Mouse (Mus musculus) ZHBTc4 (cell line): Measurements from ENCODE around the gene Gm9508.
"Not testable (repeated sequence)": the region's sequence is repeated elsewhere in the genome, so short reads cannot be mapped to it uniquely, and the experiment has no call there.

Experiments
- DNase-seq: peaks from one replicate; pipeline ENCODE4 v3.0.0-alpha.2; 2011; ENCODE audit warnings: low read depth, low spot score

Gm9508 gene

GRCm38 (mm10) chr10:77697133-77697532 is at the start of gene Gm9508:
Gene Gm9508, minus strand, starts transcription at chr10:77697233.
- peak; percentile 37 for DNase-seq

DNA sequence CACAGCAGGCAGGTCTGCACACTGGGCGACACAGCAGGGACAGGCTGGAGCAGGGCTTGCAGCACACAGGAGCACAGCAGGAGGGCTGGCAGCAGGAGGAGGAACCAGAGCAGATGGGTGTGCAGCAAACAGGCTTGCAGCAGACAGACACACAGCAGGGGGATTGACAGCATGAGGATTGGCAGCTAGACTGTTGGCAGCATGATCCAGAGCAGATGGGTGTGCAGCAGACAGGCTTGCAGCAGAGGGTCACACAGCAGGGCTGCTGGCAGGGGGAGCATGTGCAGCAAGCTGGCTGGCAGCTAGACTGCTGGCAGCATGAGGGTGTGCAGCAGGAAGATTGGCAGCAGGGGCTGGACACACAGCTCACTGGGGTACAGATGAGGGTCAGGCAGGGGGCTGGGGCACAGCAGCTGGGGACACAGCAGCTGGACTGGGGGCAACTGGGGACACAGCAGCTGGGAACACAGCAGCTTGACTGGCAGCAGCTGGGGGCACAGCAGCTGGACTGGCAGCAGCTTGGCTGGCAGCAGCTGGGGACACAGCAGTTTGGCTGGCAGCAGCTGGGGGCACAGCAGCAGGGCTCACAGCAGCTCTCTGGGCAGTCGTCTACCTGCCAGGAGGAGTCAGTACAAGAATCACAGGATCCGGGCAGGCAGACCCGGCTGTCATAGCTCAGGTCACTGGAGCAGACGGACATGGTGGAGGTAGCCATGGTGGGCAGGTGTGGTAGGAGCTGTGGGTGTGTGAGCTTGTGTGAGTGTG is 45.1 kb upstream of the Gm9508 start, which contains the start of gene Gm18596:
Gene Gm18596 (minus strand): TSS at position 715 of the 765 bp plus-strand sequence.
- not testable (repeated sequence) for DNase-seq

DNA sequence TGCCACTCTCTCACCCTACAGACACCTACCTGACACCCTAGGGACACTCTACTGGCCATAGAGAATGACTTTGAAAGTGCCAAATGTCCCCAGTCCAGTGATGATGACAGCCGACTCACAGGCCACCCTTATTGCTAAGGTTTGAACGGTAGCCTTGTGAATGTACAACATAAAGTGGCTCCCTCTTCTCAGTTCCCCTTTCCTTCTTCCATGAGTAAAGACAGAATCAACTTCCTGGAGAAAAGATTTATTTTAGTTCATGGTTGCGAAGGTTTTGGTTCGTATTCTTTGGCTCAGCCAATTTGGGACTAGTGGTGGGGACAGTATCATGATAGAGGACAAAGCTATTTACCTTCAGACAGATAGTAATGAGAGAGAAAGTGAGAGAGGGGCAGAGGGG is 41.9 kb upstream of the Gm9508 start:
- DNase-seq: no peak

- peak; percentile 65 for DNase-seq
Observed at GRCm38 (mm10) chr10:77735928-77736327, 38.9 kb upstream of the Gm9508 start.

- DNase-seq: peak; percentile 69
Observed at GRCm38 (mm10) chr10:77729241-77729640, 32.2 kb upstream of the Gm9508 start.

DNA sequence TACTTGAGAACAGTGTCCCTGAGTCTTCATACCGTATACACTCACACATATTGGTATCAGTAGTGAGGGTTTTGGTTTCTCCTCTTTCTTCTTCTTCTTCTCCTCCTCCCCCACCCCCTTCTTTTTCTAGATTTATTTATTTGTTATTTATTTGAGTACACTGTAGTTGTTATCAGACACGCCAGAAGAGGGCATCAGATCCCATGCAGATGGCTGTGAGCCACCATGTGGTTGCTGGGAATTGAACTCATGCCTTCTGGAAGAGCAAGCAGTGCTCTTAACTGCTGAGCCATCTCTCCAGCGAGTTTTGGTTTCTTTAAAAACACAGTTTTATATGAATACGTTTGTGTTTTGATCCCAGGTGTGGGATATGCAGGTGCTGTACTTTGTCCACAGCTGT is 31.2 kb upstream of the Gm9508 start:
- DNase-seq: peak; percentile 15

- DNase-seq: no peak
Observed at GRCm38 (mm10) chr10:77726186-77726585, 29.2 kb upstream of the Gm9508 start, which contains the start of gene Gm10100. Gene Gm10100, plus strand, starts transcription at chr10:77726486.

DNA sequence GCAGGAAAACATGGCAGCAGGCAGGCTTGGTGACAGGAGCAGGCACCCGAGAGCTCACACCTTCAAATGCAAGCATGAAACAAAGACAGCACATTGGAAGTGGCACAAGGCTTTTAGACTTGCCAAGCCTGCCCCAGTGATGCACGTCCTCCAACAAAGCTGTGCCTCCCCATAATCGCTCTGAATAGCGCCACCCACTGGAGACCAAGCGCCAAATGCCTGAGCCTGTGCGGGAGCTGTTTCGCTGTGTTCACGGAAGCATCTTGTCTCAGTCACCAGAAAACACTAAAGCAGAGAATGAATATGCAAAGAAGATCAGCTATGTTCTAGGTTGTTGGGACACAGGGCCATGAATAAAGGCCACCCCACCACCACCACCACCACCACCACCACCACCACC is 27.8 kb upstream of the Gm9508 start:
- DNase-seq: peak; percentile 66

DNA sequence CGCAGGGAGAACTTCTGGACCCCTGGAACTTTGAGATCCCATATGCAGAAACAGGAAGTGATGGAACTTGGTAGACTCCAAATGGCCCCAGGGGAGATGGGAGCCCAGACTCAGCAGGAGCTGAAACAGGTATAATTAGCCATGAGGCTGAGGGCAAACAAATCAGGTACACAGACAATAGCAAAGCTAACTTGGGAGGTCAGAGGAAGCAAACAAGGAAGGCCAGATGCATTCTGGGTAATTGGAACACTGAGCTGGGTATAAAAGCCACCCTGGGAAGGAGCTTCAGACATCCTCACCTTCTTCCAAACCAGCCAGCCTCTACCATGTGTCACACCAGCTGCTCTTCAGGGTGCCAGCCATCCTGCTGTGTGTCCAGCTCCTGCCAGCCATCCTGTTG is 23.3 kb upstream of the Gm9508 start, which contains the start of gene Krtap12-1:
Gene Krtap12-1 (plus strand): TSS at position 301 of the 400 bp plus-strand sequence.
- DNase-seq: not testable (repeated sequence)

- no peak for DNase-seq
Observed at GRCm38 (mm10) chr10:77715507-77715906, 18.5 kb upstream of the Gm9508 start, which contains the start of gene Gm10142. Gene Gm10142, plus strand, starts transcription at chr10:77715807.

- no peak for DNase-seq
Observed at GRCm38 (mm10) chr10:77713734-77714133, 16.7 kb upstream of the Gm9508 start.

- not testable (repeated sequence) for DNase-seq
Observed at GRCm38 (mm10) chr10:77711157-77711556, 14.1 kb upstream of the Gm9508 start, which contains the start of gene Gm10024. Gene Gm10024, plus strand, starts transcription at chr10:77711457.

DNA sequence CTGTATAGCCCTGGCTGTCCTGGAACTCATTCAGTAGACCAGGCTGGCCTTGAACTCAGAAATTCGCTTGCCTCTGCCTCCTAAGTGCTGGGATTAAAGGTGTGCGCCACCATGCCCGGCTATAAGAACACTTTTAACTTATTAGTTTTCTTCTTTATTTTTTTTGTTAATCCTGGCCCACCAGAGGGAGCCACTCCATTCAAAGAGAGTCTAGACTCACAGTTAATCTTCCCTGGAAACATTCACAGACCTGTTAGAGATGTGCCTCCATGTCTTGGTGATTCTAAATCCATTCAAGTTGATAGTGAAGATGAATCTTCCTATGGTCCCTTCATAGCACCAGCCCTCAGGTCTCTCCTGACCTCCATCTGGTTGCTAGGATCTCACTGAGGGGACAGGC is 12.8 kb upstream of the Gm9508 start:
- no peak for DNase-seq

DNA sequence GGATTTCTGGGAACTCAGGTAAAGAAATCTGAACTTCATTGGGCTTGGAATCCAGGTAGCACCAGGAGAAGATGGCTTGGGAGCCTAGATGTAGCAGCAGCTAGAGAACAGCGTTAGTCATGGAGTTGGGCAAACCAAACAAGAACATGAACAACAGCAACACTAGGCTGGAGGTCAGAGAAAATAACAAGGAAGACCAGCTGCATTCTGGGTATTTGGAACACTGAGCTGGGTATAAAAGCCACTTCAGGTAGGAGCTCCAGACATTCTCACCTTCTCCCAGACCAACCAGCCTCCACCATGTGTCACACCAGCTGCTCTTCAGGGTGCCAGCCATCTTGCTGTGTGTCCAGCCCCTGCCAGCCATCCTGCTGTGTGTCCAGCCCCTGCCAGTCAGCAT is 9.3 kb upstream of the Gm9508 start, which contains the start of gene Gm10272:
Gene Gm10272 (plus strand): TSS at position 301 of the 400 bp plus-strand sequence.
- DNase-seq: no peak

GRCm38 (mm10) chr10:77690356-77690807 is 6.7 kb downstream of the Gm9508 start, which contains the start of gene Gm19402:
Gene Gm19402, minus strand, starts transcription at chr10:77690757.
- DNase-seq: not testable (repeated sequence)

GRCm38 (mm10) chr10:77687021-77687420 is 10.0 kb downstream of the Gm9508 start:
- DNase-seq: no peak

- DNase-seq: no peak
Observed at GRCm38 (mm10) chr10:77685895-77686664, 11.0 kb downstream of the Gm9508 start, which contains the start of gene Tspear. Gene Tspear, plus strand, starts transcription at chr10:77686569.

DNA sequence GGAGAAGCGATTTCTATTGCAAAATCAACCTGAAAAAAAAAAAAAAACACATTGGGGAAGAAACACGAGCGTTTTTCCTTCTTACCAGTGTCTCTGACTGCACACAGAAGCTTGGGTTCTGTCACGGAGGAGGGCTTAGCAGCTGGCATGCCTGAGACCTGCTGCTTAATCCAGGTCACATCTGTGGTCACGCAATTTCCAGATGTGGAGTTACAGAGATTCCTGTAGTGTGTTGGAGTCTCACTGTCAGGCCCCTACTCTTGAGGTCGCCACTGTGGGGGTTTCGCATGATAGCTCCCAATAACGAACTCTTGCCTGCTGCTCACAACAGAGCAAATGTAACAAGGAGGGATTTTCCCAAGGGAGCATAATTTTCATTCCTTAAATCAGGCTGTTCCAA is 12.9 kb downstream of the Gm9508 start:
- DNase-seq: no peak

GRCm38 (mm10) chr10:77682994-77683393 is 14.0 kb downstream of the Gm9508 start:
- no peak for DNase-seq

GRCm38 (mm10) chr10:77677562-77677961 is 19.5 kb downstream of the Gm9508 start:
- peak; percentile 30 for DNase-seq

DNA sequence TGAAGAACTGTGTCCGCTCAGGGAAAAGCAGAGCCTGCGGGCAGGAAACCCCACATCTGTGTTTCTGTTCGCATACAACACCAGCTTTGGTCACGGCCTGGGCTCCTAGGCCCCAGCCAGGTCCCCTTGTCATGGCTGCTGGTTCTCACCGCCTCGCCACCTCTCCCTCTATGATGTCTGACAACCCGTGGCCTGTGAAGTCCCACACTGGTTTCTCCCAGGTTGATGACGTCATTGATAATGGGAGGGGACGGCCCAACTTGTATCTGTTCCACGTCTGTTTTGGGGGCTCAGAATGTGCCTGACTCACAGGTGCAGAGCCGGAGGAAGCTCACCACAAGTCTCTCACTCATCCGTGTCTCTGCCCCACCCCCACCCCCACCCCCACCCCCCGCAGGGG is 23.3 kb downstream of the Gm9508 start:
- DNase-seq: no peak

DNA sequence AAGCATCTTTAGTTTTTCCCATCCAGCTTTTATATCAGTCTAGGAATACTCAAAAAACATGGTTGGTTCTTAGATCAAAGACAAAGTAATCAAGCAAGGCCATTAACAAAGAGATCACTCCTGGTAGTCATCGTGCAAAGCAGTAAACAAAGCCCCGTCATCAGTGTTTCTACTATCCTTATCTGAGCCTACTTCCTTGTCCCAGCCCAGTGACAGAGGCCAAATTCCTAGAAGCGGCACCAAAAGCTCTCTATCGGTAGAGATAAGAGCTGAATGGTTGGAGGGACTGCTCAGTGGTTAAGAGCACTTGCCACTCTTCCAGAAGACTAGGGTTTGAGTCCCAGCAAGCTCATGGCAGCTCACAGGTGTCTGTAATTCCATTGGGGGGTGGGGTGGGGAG is 25.5 kb downstream of the Gm9508 start:
- DNase-seq: no peak
